Mouse (Mus musculus): ENCODE results near the gene Gm20931. TPM values are rescaled to one million over a fixed set of nuclear protein-coding genes. Genes with fewer than 3 reads are reported as not detected.
"Not testable (repeated sequence)": the region's sequence is repeated elsewhere in the genome, so short reads cannot be mapped to it uniquely, and the experiment has no call there.

Gm20931 gene
- polyA plus RNA-seq (2017; shearing (Covaris generic)) = not detected

DNA sequence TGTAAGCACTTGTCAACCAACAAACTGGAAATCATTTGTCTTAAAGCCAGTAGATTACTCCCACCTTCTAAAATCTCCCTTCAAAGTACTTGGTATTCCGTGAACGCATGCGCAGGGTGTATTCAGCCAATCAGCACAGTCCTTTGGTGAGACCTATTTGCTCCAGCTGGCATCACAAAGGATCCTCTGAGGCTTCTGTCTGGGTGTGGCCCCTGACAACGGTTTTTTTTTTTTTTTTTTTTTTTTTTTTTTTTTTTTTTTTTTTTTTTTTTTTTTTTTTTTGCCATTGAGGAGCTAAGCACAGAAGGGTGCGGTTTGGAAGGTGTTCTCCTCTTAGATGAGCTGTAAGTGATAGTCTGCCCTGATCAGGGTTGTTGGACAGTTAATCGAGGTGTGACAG is at the start of gene Gm20931:
TSS of gene Gm20931 (plus strand) at position 301 of the 400 bp plus-strand sequence.
- ATAC-seq = not testable (repeated sequence)

Data from activated CD4-positive, CD25-positive, alpha-beta regulatory T cell, adult 4 months (primary cell).